Comparison of ENCODE assay signal across 8 mouse cellular contexts in the genomic region with DNA sequence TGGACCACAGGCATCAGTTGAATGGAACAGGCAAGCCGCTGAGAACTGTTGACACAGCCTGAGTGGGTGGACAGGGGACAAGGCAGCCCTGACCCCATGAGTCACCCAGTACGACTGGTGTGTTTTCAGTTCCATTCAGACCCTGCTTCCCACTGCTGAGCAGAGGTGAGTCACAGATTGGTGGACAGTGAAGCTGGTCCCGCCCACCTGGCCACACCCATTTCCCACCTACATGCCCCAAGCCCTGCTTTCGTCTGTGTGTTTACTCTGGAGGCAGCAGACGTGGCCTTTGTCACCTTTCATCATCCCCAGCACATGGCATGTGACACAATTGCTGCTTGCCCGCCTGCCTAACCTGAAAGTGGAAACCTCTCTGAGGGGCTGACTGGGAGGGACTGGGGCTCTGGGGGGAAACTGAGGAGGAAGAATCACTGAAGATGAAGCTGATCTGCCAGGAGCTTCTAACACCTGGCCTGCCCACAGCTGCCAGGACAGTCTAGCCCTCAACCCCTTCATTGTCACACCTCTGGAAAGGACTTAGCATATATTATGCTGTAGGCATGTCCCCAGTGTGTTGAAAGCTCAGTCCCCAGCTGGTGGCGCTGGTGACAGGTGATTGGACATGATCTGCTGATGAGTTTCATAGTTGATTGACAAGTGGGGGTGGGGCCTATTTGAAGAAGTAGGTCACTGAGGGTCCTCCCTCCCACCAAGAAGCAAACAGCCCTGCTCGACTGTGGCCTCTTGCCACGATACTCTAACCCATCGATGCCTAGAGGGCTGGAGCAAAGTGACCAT.
DNase-seq lines count a peak whose midpoint lies in the region.

No protein-coding gene starts in this region.

- DNase-seq in lung, adult 18-20 months, result peak; percentile 14 to 35
- no peak for DNase-seq in lung, postnatal 4 days
- peak; percentile 77 for DNase-seq in MN1 (ENCODE audit: low spot score)
- peak; percentile 25 for DNase-seq in fat pad, adult 2 months (ENCODE audit: extremely low read depth, low read depth, low spot score)
- DNase-seq in natural killer cell, adult 2 months (ENCODE audit: low spot score in 2 of 2), result peak; percentile 10 to 46
- DNase-seq in spleen, postnatal 10 days (ENCODE audit: low spot score in 2 of 2), result no peak
- no peak for DNase-seq in right cerebral cortex, postnatal 14 days
- DNase-seq in right cerebral cortex, postnatal 10 days (ENCODE audit: low spot score in 2 of 2), result no peak

Comparison
In these comparisons a context has a peak if more than half of its experiments do, and no peak if none do; other contexts are left out.
1. DNase-seq: peak in lung, adult 18-20 months (2 of 2), MN1 (single experiment), fat pad, adult 2 months (single experiment) and natural killer cell, adult 2 months (2 of 2); none in lung, postnatal 4 days (0 of 2), spleen, postnatal 10 days (0 of 2), right cerebral cortex, postnatal 14 days (single experiment) and right cerebral cortex, postnatal 10 days (0 of 2).